Mouse (Mus musculus): Measurements from ENCODE around the gene Arf4. TPM values are rescaled to one million over a fixed set of nuclear protein-coding genes. Genes with fewer than 3 reads are reported as not detected.

Arf4 gene
- polyA plus RNA-seq (2017; shearing (Covaris generic)), result 100 to 1,000 TPM; 242 to 269 TPM

GRCm38 (mm10) chr14:26637851-26638707 lies at the start of gene Arf4:
TSS of gene Arf4 (plus strand) at chr14:26638074.

GRCm38 (mm10) chr14:26669292-26670073 lies 31.6 kb downstream of the Arf4 start, which contains the start of gene Pde12:
TSS of gene Pde12 (minus strand) at chr14:26669883.

GRCm38 (mm10) chr14:26692974-26693373 lies 55.1 kb downstream of the Arf4 start, which contains the start of gene Dnah12:
TSS of gene Dnah12 (plus strand) at chr14:26693274.

Other genes with a start within 250 kb of the Arf4 start
- 10 to 100 TPM; 42.6 to 47.6 TPM for gene Slmap, start 103.1 kb upstream of the Arf4 start, polyA plus RNA-seq (2017; shearing (Covaris generic))
- gene Dennd6a, start 64.2 kb upstream of the Arf4 start, polyA plus RNA-seq (2017; shearing (Covaris generic)), result 10 to 100 TPM; 20.6 to 26.1 TPM
- gene Pde12, start 31.8 kb downstream of the Arf4 start, polyA plus RNA-seq (2017; shearing (Covaris generic)), result 10 to 100 TPM; 11.5 to 13.2 TPM
- under 1 TPM; 0.02 to 0.67 TPM for gene Dnah12, start 55.2 kb downstream of the Arf4 start, polyA plus RNA-seq (2017; shearing (Covaris generic))